Mouse (Mus musculus) cerebellum, postnatal 14 days (tissue): ENCODE measurements around the gene Foxs1.

Source experiments
- DNase-seq, 2 experiments: peaks; one replicate each; pipeline ENCODE4 v3.0.0; 2021; ENCODE audit warnings: mixed read lengths in 2 of 2

The Foxs1 gene

GRCm38 (mm10) chr2:152933048-152933447 is at the start of gene Foxs1:
Gene Foxs1, minus strand, starts transcription at chr2:152933208.
- no peak for DNase-seq

DNA sequence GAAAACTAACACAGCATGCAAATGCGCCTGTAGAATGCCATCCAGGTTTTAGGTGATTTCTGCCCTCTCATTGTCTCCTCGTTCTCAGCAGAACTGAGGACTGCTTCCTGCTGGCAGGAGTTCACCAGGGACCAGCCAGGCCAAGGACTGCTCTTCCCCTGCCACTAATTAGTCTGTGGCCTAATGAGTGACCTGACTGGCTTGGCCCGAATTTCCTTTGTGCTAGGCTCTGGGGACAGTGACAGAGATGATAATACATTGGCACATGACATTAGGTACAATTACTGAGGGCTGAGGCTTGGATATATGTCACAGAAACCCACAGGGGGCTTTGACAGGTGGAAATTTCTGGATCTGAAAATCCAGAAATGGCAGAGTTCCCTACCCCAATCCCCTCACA is 44.0 kb upstream of the Foxs1 start:
- no peak for DNase-seq

GRCm38 (mm10) chr2:152965555-152965954 is 32.5 kb upstream of the Foxs1 start:
- DNase-seq = no peak

DNA sequence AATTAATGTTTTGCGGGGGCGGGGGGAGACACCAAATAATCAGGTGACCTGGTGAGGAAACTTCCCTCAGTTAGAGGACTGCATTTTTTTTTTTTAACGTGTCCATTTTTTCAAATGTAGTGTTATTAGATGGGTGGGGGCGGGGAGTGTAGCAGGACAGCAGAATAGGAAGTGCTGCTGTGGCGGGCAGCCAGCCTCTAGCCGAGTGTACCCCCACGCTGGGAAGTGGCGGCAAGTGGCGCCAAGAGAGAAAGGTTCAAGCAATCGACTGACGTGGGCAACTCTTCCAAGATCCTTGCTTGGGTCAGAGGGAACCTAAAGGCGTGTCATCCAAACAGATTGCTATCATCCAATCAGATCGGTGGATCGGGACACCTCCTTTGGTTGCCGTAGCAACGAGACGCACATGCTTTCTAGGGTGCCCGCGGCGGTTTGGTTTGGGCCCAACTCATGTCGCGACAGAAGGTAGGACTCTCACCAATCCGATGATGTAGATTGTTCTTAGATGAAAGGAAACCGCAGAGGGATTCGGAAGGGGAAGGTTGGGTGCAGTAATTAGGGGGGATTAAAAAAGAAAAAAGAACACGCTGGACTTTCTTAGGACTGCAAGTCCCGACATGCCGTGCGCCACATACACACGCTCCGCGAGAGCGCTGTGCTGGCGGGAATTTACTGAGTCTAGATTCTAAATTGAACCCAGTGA is 29.2 kb upstream of the Foxs1 start, which contains the start of gene Ttll9:
TSS of gene Ttll9 (plus strand) at position 395 of the 703 bp plus-strand sequence.
- DNase-seq = peak; percentile 82 to 85

DNA sequence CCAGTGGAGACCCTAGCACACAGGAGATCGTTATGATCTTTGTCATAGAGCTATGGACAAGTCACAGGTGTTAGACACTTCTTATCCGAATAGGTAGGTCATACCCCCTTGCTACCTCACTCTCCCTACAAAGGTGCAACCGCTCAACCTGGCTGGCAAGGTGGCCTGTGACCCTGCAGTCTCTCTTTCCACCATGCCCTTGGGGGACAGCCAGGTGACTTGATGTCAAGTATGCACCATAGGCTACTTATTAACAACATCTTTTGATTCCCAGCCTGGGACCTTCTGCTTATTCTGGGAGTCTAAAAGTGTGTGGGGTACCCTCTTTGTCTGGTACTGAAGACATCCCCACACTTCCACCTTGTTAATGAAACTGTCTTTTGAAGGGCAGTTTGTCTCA is 25.1 kb upstream of the Foxs1 start:
- no peak for DNase-seq

- DNase-seq = peak in 1 of 2 experiments; percentile 62
Observed at GRCm38 (mm10) chr2:152951850-152952720, 19.1 kb upstream of the Foxs1 start.

DNA sequence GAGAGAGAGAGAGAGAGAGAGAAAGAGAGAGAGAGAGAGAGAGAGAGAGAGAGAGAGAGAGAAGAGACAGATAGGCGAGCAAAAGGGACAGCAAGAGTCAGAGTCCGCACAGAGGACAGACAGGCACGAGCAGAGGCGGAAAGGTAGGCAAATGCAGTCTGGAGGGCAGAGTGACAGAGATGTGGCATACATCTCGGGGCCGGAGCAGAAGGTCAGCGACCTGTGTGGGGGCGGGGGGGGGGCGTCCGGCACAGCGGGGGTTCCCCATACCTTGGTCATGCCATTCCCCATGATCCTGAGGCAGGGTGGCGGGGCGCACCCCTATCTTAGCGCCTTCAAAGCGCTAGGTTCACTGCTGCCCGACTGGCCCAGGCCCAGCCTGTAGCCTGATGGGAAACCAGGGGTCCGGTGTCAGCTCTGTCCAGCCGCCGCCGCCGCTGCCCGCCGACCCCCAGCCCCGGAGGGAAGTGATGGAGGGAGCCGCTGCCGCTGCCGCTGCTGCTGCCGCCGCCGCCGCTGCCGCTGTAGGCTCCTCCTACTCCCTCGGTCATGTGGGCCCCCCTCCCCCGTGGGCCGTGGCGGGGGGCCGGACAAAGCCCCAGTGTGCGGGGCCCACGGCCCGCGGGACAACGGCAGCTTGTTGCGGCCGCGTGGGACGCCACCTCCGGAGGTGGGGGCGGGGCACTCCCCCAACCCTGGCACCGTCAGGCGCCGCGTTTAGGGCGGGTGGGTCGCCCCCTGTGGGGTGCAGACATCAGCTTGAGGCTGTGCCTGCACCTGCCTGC is 18.2 kb upstream of the Foxs1 start, which contains the start of gene Dusp15:
TSS of gene Dusp15 (minus strand) at position 634 of the 785 bp plus-strand sequence.
- peak; percentile 67 to 72 for DNase-seq

DNA sequence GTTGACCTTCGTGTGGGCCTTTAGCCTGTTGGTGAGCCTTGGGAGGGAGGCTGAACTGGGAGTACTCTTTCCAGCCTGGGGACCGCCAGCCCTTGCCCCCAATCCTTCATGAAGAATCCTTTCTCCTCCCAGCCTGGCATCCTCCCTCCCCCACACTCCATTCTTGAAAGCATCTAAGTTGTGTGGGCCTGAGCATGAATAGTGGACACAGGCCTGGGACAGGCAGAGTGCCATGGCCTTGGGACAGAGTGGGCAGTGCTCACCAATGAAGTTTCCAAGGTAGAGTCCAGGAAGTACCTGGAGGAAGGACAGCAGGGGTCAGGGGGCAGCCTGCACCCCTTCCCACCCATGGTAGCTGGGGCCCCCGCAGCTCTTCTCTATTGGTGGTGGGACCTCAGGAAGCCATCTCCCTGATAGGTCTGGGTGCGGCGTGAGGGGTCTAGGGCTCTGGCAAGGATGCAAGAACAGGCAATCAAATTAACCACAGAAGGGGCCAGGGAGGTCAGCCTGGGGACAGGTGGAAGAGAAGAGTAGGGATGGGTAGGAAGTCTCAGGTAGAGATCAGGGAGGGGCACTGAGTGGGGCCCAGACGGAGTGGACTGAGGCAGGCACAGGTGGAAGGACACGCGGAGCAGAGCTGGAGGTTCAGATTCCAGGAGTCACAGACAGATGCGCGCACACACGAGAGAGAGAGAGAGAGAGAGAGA is 17.5 kb upstream of the Foxs1 start:
- no peak for DNase-seq

- DNase-seq = no peak
Observed at GRCm38 (mm10) chr2:152948438-152949020, 15.5 kb upstream of the Foxs1 start.

DNA sequence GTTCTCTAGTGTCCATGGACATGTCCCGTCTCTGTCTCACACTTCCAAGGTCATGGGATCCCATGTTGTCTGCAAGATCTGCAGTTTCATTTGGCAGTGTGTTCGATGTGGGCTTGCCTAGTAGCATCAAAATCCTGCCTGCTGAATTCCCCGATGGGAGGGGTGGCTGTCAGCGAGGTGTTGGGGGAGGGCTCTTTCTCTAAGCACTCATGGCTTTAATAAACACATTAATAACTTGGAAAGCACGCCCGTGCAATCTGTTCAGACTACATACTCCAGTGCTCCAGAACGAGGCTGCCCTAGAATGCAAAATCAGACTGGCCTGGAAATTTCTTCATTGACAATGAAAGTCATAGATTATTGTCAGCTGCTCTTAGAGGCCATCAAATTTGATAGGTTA is 14.1 kb upstream of the Foxs1 start:
- peak; percentile 52 to 54 for DNase-seq

DNA sequence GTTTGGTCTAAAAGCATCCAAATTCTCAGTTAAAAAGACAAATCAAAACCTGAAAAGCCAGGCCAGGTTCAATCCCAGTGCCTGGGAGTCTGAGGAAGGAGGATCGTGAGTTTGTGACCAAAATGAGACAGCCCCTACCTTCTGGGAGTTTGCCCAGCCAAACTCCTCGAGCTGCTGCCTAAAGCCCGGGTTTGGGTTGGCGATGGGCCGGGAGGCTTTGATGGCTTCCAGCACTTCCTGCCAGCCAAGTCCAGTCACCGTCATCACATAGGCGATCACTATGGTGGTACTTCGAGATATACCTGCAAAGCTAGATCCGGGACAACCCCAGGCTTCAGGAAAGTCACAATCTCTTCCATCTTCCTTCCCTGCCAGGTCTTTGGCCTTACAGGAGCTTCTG is 11.0 kb upstream of the Foxs1 start:
- DNase-seq = peak in 1 of 2 experiments; percentile 64

DNA sequence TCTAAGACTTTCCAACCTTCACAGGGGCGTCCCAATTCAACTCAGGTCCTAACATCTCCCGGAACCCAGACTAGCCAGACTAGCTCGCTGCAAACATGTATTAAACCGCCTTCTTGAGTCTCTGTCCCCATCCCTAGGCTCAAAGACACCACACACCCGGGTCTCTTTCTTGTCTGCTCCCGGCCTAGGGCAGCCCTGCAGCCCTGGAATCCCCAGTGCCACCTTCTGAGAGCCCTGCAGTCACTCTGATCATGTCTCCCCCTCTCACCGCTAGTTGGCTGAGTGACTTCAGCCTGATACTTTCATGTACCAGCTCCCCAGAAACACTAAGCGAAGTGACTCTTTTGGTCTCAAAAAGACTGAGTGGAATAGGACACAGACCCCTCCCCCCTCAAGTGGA is 10.6 kb upstream of the Foxs1 start:
- DNase-seq = no peak

DNA sequence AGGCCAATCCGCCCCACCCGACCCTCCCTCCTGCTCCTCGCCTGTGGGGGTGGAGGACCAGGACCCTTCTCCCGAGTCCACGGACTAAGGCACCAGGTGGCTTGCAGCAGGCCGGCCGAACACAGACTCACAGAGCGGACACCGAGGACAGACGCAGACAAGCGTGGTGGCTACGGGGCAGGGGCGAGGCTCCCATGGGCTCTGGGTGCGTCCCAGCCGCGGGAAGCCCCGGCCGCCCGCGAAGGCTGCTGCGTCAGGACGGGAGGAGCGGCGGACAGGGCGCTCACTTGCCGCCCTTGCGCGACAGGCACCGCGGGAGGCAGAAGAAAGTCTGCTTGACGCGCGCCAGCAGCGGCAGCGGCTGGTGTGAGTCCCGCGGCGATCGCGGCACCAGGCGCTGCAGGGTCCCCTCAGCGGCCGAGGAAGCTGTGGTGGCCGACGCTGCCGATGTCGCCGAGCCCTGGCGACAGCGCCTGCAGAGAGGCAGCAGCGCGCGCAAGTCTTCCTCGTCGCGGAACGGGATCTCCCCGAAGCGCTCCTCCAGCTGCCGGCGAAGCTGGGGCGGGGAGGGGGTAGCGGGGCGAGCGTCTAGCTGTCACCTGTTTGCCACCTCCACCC is 10.0 kb upstream of the Foxs1 start:
- DNase-seq = no peak

DNA sequence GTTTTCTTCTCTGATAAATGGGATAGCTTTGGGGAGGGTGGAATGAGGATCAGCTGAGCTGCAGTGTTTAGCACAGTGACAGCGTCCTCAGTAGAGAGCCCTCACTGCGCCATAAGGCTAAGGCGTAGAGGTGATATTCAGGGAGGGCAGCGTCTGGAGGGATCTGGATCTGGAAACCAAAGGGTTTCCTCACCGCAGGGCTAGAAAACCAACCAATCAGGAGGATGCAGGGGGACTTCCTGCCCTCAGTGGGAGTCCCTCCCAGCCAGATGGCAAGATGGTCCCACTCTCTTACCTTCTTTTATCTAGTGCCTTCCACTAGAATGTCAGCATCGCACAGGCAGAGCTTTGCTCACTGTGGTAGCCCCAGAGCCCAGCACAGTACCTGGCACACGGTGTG is 8.8 kb upstream of the Foxs1 start:
- DNase-seq = no peak

DNA sequence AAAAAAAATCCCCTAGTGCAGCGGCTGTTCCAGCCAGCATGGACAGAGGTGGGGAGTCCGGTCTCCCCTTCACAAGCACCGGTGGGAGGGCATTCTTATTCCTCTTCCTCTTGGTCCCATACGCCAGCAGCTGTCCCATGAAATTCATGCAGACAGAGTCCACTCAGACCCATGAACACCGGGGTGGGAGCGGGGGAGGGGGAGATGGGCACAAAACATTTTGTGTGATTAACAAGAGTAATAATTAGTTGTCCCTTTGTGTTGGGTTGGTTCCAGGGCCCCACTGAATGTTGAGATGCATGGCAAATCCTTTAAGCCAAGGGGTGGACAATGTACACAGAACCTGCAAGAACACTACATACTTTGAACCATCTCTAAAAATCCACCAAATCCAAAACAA is 8.1 kb upstream of the Foxs1 start:
- DNase-seq = peak in 1 of 2 experiments; percentile 52

- peak; percentile 59 to 84 for DNase-seq
Observed at GRCm38 (mm10) chr2:152939846-152940245, 6.8 kb upstream of the Foxs1 start.

DNA sequence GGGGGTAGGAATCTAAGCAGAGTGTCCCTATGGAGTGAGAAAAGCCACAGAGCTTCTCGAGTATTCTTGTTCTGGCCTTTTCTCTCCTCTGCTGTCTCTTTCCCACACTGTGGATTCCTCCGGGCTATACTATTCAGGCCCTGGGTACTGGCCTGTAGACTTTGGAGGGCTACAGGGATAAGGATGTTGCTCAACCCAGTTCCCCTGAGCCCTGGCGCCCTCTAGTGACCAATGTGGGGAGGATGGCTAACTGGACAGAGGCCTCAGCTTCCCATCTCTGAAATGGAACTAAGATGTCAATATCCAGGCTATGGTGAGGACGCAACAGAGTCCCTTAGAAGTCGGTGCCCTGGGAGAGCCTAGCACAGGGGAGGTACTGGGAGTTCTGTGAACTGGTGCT is 606 bp upstream of the Foxs1 start:
- peak; percentile 65 to 80 for DNase-seq

DNA sequence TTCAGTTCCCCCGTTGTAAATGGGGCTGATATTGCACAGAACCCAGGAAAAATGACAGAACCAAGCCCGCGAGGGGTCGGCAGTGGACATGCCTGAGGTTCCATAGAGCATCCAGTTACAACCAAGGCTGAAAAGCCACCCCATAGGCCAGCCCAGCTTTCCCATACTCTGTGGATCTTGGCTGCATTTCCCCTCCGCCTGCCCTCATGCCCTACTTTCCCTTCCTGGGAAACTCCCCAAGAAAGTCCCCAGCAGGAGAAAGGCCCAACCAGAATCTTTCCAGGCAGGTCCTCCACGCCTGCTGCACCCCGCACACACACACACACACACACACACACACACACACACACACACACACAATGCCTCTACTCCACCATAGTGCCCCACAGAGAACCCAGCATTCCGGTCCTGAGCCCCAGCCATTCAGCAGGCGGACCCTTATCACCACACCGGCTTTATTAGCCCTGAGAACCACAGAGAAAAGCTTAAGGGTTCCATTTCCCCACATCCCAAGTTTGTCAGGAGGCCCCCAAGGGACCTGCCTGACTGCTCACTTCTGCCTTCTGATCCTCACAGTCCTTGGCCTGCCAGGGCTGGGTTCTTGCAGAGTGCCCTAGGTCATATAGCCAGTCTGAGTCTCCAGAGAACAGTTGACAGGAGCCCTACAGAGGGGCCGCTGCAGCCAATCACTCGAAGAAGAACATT is 1.4 kb downstream of the Foxs1 start:
- no peak for DNase-seq

DNA sequence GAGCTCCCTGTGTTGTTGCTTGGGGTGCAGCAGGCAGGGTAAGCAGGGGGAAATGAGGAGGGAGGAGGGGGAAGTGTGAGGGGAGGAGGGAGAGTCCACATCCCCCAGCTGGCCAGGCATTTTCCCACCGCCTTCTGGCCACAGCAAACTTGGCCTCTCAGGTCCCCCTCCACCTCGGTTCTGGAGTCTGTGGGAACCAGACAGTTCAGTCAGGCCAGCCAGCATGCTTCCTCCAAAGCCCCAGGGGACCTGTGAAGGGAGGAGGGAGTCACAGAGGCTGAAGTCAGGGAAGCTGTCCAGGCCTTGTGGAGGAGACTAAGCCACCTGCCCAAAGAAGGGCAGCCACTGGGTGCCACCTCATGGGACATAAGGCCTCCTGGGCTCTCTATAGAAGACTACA is 2.7 kb downstream of the Foxs1 start:
- DNase-seq = no peak

- no peak for DNase-seq
Observed at GRCm38 (mm10) chr2:152928988-152929370, 4.0 kb downstream of the Foxs1 start.
